Mouse (Mus musculus) right cerebral cortex, postnatal 10 days (tissue): ENCODE data around the gene Nfib.

Experiments used
- DNase-seq, 2 experiments: peaks; one replicate each; pipeline ENCODE4 v3.0.0; 2021; ENCODE audit warnings: low spot score in 2 of 2

Gene Nfib

DNA sequence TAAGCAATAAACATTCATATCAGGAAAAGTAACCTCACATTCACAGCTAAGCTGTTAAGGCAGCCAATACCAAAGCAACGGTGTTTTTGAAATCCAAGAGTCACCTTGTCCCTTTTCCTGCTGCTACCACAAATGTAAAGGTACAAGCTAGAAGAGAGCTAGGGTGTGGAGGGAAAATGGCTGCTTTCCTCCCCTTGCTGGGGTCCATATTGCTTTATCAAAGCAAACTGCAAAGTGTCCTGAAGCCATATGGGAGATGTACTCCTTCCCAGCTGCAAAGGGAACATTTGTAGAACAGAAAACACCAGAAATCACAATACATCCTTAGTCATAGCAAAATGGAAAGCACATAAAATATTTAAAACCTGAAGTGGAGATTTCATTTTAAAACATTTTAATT lies 456.6 kb downstream of the Nfib start:
- DNase-seq: no peak

DNA sequence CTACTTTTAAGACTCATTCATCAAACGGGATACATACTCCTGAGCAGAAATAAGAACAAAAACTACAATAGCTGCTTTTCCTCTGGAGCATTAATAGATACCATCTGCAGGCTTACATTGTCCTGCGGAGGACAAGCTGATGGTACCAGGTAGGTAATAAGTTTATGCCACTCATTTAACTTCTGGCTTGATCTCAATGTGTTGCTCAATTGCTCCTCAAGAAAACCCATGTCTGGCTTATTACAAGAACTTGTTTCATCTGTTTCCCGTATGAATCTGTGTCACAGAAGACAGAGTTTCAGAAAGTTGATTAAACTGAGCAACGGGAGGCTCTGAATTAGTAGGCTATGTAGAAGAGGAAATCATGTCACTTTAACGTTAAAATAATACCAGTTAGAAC lies 457.5 kb downstream of the Nfib start:
- no peak for DNase-seq

DNA sequence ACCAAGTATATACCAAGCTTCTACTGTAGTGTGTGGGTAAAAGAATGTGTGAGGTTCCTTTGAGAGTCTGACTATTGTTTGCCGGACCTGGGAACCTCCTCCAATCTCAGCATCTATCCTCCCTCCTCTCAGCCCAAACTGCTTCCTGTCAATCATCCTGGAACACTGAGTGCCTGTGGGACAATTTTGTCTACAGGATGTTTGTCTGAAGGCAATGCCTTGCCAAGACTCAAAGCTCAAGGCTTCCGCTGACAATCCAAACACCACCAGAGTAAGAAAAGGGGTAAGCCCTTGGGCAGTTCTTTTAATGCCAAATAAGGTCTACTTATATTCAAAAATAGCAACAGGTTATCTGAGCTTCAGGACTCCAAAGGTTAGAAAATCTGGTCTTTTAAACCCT lies 459.3 kb downstream of the Nfib start:
- no peak for DNase-seq
